Mouse (Mus musculus) C2C12 (cell line): ENCODE measurements around the gene Rorb.

ENCODE experiments used
- CEBPB ChIP-seq: IDR thresholded peaks from one replicate; pipeline ENCODE4 v1.6.1; 2011; ENCODE audit warnings: low read depth, mild to moderate bottlenecking, control low read depth, moderate library complexity
- CTCF ChIP-seq: IDR thresholded peaks from one replicate; pipeline ENCODE4 v1.5.1; 2011; ENCODE audit not compliant: control insufficient read depth, insufficient read depth, insufficient read length
- FOSL1 ChIP-seq: IDR thresholded peaks from one replicate; pipeline ENCODE4 v1.8.0; 2011; ENCODE audit warnings: mild to moderate bottlenecking, low read length; ENCODE audit not compliant: poor library complexity, insufficient read depth, severe bottlenecking
- MAX ChIP-seq: IDR thresholded peaks from one replicate; pipeline ENCODE4 v1.6.1; 2011; ENCODE audit warnings: mild to moderate bottlenecking, control low read depth
- MYOD1 ChIP-seq: IDR thresholded peaks from one replicate; pipeline ENCODE4 v1.6.1; 2011; ENCODE audit warnings: low read depth; ENCODE audit not compliant: control insufficient read depth, insufficient read length
- MYOG ChIP-seq: IDR thresholded peaks from one replicate; pipeline ENCODE4 v1.6.1; 2011; ENCODE audit not compliant: control insufficient read depth, insufficient read length; ENCODE audit errors: extremely low read depth
- USF1 ChIP-seq: IDR thresholded peaks from one replicate; pipeline ENCODE4 v1.6.1; 2011; ENCODE audit warnings: low read depth, mild to moderate bottlenecking, control low read depth, moderate library complexity

- TF ChIP-seq USF1 (no peak), MYOG (no peak), FOSL1 (no peak), CTCF (no peak), MAX (no peak), CEBPB (no peak), MYOD1 (no peak)
These were observed 25.9 kb upstream of the Rorb start for GRCm38 (mm10) chr19:19136856-19137255.
